Mouse (Mus musculus) testis, adult 2 months (tissue): Measurements from ENCODE around the gene Nanos3.

Experiments
- CTCF ChIP-seq: fragments of 200-500 bp; IDR thresholded peaks from 2 replicates; pipeline ENCODE4 v1.5.1; 2012; ENCODE audit warnings: low read depth, mild to moderate bottlenecking, inconsistent platforms, low read length, moderate library complexity; ENCODE audit not compliant: control insufficient read depth, insufficient read depth, insufficient replicate concordance
- POLR2A ChIP-seq: fragments of 200-500 bp; IDR thresholded peaks from 2 replicates; pipeline ENCODE4 v1.6.1; 2012; ENCODE audit warnings: low read depth, mild to moderate bottlenecking, inconsistent platforms, low read length, moderate library complexity; ENCODE audit not compliant: control insufficient read depth

- TF ChIP-seq CTCF (no peak), POLR2A (peak; percentile 93; the same call in 1 of the 2 replicates)
Observed at GRCm38 (mm10) chr8:84147769-84148530, 37.1 kb downstream of the Nanos3 start, which contains the start of the genes Cc2d1a and 4930432K21Rik.
